Mouse (Mus musculus): ENCODE measurements around the gene Desi2. TPM values are rescaled to one million over a fixed set of nuclear protein-coding genes. Genes with fewer than 3 reads are reported as not detected.
"Not testable (repeated sequence)": the region's sequence is repeated elsewhere in the genome, so short reads cannot be mapped to it uniquely, and the experiment has no call there.

Gene Desi2
- 14.4 and 22.0 TPM in 2 replicates for total RNA-seq (2017)

GRCm38 (mm10) chr1:178187216-178187791 is at the start of gene Desi2:
Desi2 (plus strand) TSS chr1:178187417.
- peak; percentile 98 to 99 for ATAC-seq (replicated peaks in 1 of 2; ENCODE audit: insufficient read depth in 1 of 2, low FRiP score in 2 of 2, low TSS enrichment in 1 of 2, low read depth in 1 of 2, poor library complexity in 2 of 2, severe bottlenecking in 2 of 2)

- peak; percentile 55 to 74; a peak in 3 of 4 replicates for ATAC-seq (replicated peaks in 1 of 2; ENCODE audit: insufficient read depth in 1 of 2, low FRiP score in 2 of 2, low TSS enrichment in 1 of 2, low read depth in 1 of 2, poor library complexity in 2 of 2, severe bottlenecking in 2 of 2)
These were observed 40.7 kb upstream of the Desi2 start for GRCm38 (mm10) chr1:178146513-178146912.

GRCm38 (mm10) chr1:178146915-178147314 is 40.3 kb upstream of the Desi2 start:
- not testable (repeated sequence) for ATAC-seq (replicated peaks in 1 of 2; ENCODE audit: insufficient read depth in 1 of 2, low FRiP score in 2 of 2, low TSS enrichment in 1 of 2, low read depth in 1 of 2, poor library complexity in 2 of 2, severe bottlenecking in 2 of 2)

- no peak for ATAC-seq (replicated peaks in 1 of 2; ENCODE audit: insufficient read depth in 1 of 2, low FRiP score in 2 of 2, low TSS enrichment in 1 of 2, low read depth in 1 of 2, poor library complexity in 2 of 2, severe bottlenecking in 2 of 2)
These were observed 5.0 kb upstream of the Desi2 start for GRCm38 (mm10) chr1:178182251-178182650.

GRCm38 (mm10) chr1:178185591-178185990 is 1.6 kb upstream of the Desi2 start:
- ATAC-seq (replicated peaks in 1 of 2; ENCODE audit: insufficient read depth in 1 of 2, low FRiP score in 2 of 2, low TSS enrichment in 1 of 2, low read depth in 1 of 2, poor library complexity in 2 of 2, severe bottlenecking in 2 of 2): no peak

GRCm38 (mm10) chr1:178187810-178188209 is 593 bp downstream of the Desi2 start:
- ATAC-seq (replicated peaks in 1 of 2; ENCODE audit: insufficient read depth in 1 of 2, low FRiP score in 2 of 2, low TSS enrichment in 1 of 2, low read depth in 1 of 2, poor library complexity in 2 of 2, severe bottlenecking in 2 of 2): peak in 1 of 2 experiments; percentile 2; a peak in 3 of 4 replicates

- peak; percentile 0 to 31; a peak in 2 of 4 replicates for ATAC-seq (replicated peaks in 1 of 2; ENCODE audit: insufficient read depth in 1 of 2, low FRiP score in 2 of 2, low TSS enrichment in 1 of 2, low read depth in 1 of 2, poor library complexity in 2 of 2, severe bottlenecking in 2 of 2)
These were observed 1.2 kb downstream of the Desi2 start for GRCm38 (mm10) chr1:178188386-178188785.

- ATAC-seq (replicated peaks in 1 of 2; ENCODE audit: insufficient read depth in 1 of 2, low FRiP score in 2 of 2, low TSS enrichment in 1 of 2, low read depth in 1 of 2, poor library complexity in 2 of 2, severe bottlenecking in 2 of 2): no peak
These were observed 18.6 kb downstream of the Desi2 start for GRCm38 (mm10) chr1:178205701-178206325.

GRCm38 (mm10) chr1:178207856-178208255 is 20.6 kb downstream of the Desi2 start:
- not testable (repeated sequence) for ATAC-seq (replicated peaks in 1 of 2; ENCODE audit: insufficient read depth in 1 of 2, low FRiP score in 2 of 2, low TSS enrichment in 1 of 2, low read depth in 1 of 2, poor library complexity in 2 of 2, severe bottlenecking in 2 of 2)

- ATAC-seq (replicated peaks in 1 of 2; ENCODE audit: insufficient read depth in 1 of 2, low FRiP score in 2 of 2, low TSS enrichment in 1 of 2, low read depth in 1 of 2, poor library complexity in 2 of 2, severe bottlenecking in 2 of 2): no peak
These were observed 22.7 kb downstream of the Desi2 start for GRCm38 (mm10) chr1:178209966-178210365.

- 0 out of 4 replicates have a peak, but pooled peaks of 1 of the 2 experiments have one; percentile 7 for ATAC-seq (replicated peaks in 1 of 2; ENCODE audit: insufficient read depth in 1 of 2, low FRiP score in 2 of 2, low TSS enrichment in 1 of 2, low read depth in 1 of 2, poor library complexity in 2 of 2, severe bottlenecking in 2 of 2)
These were observed 29.9 kb downstream of the Desi2 start for GRCm38 (mm10) chr1:178217157-178217556.

GRCm38 (mm10) chr1:178218305-178218704 is 31.1 kb downstream of the Desi2 start:
- ATAC-seq (replicated peaks in 1 of 2; ENCODE audit: insufficient read depth in 1 of 2, low FRiP score in 2 of 2, low TSS enrichment in 1 of 2, low read depth in 1 of 2, poor library complexity in 2 of 2, severe bottlenecking in 2 of 2): no peak

- no peak for ATAC-seq (replicated peaks in 1 of 2; ENCODE audit: insufficient read depth in 1 of 2, low FRiP score in 2 of 2, low TSS enrichment in 1 of 2, low read depth in 1 of 2, poor library complexity in 2 of 2, severe bottlenecking in 2 of 2)
These were observed 32.2 kb downstream of the Desi2 start for GRCm38 (mm10) chr1:178219166-178220077.

- not testable (repeated sequence) for ATAC-seq (replicated peaks in 1 of 2; ENCODE audit: insufficient read depth in 1 of 2, low FRiP score in 2 of 2, low TSS enrichment in 1 of 2, low read depth in 1 of 2, poor library complexity in 2 of 2, severe bottlenecking in 2 of 2)
These were observed 41.7 kb downstream of the Desi2 start for GRCm38 (mm10) chr1:178228888-178229287.

- ATAC-seq (replicated peaks in 1 of 2; ENCODE audit: insufficient read depth in 1 of 2, low FRiP score in 2 of 2, low TSS enrichment in 1 of 2, low read depth in 1 of 2, poor library complexity in 2 of 2, severe bottlenecking in 2 of 2): no peak
These were observed 46.9 kb downstream of the Desi2 start for GRCm38 (mm10) chr1:178234109-178234508.

- no peak for ATAC-seq (replicated peaks in 1 of 2; ENCODE audit: insufficient read depth in 1 of 2, low FRiP score in 2 of 2, low TSS enrichment in 1 of 2, low read depth in 1 of 2, poor library complexity in 2 of 2, severe bottlenecking in 2 of 2)
These were observed 48.8 kb downstream of the Desi2 start for GRCm38 (mm10) chr1:178235919-178236466.

- ATAC-seq (replicated peaks in 1 of 2; ENCODE audit: insufficient read depth in 1 of 2, low FRiP score in 2 of 2, low TSS enrichment in 1 of 2, low read depth in 1 of 2, poor library complexity in 2 of 2, severe bottlenecking in 2 of 2): no peak
These were observed 51.5 kb downstream of the Desi2 start for GRCm38 (mm10) chr1:178238676-178239075.

All from hematopoietic stem cell, adult 5-6 weeks (primary cell).